Mouse (Mus musculus) embryonic facial prominence, embryonic 15.5 days (tissue): ENCODE measurements around the gene Dzank1. TPM values are rescaled to one million over a fixed set of nuclear protein-coding genes. Genes with fewer than 3 reads are reported as not detected.

Experiments used
- ATAC-seq: fragments of 200-750 bp; cut with Nextera tagmentation; 2 replicates; pipeline ENCODE4 v1.8.0; 2017; ENCODE audit warnings: low read depth, moderate TSS enrichment; ENCODE audit not compliant: insufficient number of reproducible peaks, low FRiP score, low TSS enrichment
- H3K27ac ChIP-seq: fragments of 300-500 bp; sonication (generic); replicated peaks from 2 replicates; pipeline ENCODE4 v1.5.1; 2015; ENCODE audit warnings: mild to moderate bottlenecking, inconsistent platforms
- H3K27me3 ChIP-seq: fragments of 300-500 bp; sonication (generic); 2 replicates; pipeline ENCODE4 v1.6.1; 2015; ENCODE audit warnings: inconsistent platforms
- H3K36me3 ChIP-seq: fragments of 300-500 bp; sonication (generic); 2 replicates; pipeline ENCODE4 v1.6.1; 2015; ENCODE audit warnings: mild to moderate bottlenecking, inconsistent platforms
- H3K4me1 ChIP-seq: fragments of 300-500 bp; sonication (generic); 2 replicates; pipeline ENCODE4 v1.6.1; 2015; ENCODE audit warnings: inconsistent platforms
- H3K4me2 ChIP-seq: fragments of 300-500 bp; sonication (generic); replicated peaks from 2 replicates; pipeline ENCODE4 v1.6.1; 2015; ENCODE audit warnings: mild to moderate bottlenecking, inconsistent platforms
- H3K4me3 ChIP-seq: fragments of 300-500 bp; sonication (generic); replicated peaks from 2 replicates; pipeline ENCODE4 v1.5.1; 2015; ENCODE audit warnings: mild to moderate bottlenecking, inconsistent platforms
- H3K9ac ChIP-seq: fragments of 300-500 bp; sonication (generic); 2 replicates; pipeline ENCODE4 v1.6.1; 2015; ENCODE audit warnings: inconsistent platforms
- H3K9me3 ChIP-seq: fragments of 300-500 bp; sonication (generic); replicated peaks from 2 replicates; pipeline ENCODE4 v1.6.1; 2016; ENCODE audit warnings: inconsistent platforms
- WGBS: fragments of 180-500 bp; shearing (Covaris S2); methylation state at CpG from one replicate; pipeline ENCODE4 v1.1.7; 2015; 5-methylcytosine and 5-hydroxymethylcytosine counted together
- polyA plus RNA-seq: library from polyadenylated mRNA; unstranded; fragments of >200 nt; fragmentation: Nextera tagmentation; extraction: Ambion mirVana; gene quantifications from 2 replicates; pipeline ENCODE4 v1.2.1, GENCODE M21; 2015

The Dzank1 gene
- polyA plus RNA-seq, result 1.4 and 3.8 TPM in 2 replicates

GRCm38 (mm10) chr2:144526981-144527820 is at the start of gene Dzank1, which contains the start of gene Polr3f:
Dzank1 (minus strand) TSS chr2:144527414.
Polr3f (plus strand) TSS chr2:144527718.
- Histone ChIP-seq H3K9ac (peak within 1 kb of the TSS; percentile 86), H3K9me3 (no peaks in the 10 kb centered on the region), H3K27me3 (peaks cover 7% of the 10 kb centered on the region; the same call in 1 of the 2 replicates), H3K4me2 (peak within 1 kb of the TSS; percentile 90), H3K4me1 (peaks cover 14% of the 10 kb centered on the region; the same call in 1 of the 2 replicates), H3K27ac (peak within 1 kb of the TSS; percentile 93), H3K4me3 (peak within 1 kb of the TSS; percentile 72), H3K36me3 (peaks cover 8% of the 10 kb centered on the region)
- WGBS, result 1% methylated on average over 56 of the region's 56 CpGs
- ATAC-seq, result peak; percentile 96

GRCm38 (mm10) chr2:144555820-144556552 is 28.8 kb upstream of the Dzank1 start, which contains the start of gene Sec23b:
Sec23b (plus strand) TSS chr2:144556229.
- H3K9ac ChIP-seq, result peak within 1 kb of the TSS; percentile 75
- H3K4me3 ChIP-seq, result peak within 1 kb of the TSS; percentile 90
- ATAC-seq, result peak; percentile 96
- H3K27ac ChIP-seq, result peak within 1 kb of the TSS; percentile 98
- no peaks in the 10 kb centered on the region for H3K9me3 ChIP-seq
- WGBS, result under 1% methylated on average over 44 of the region's 44 CpGs
- H3K36me3 ChIP-seq, result peaks cover 12% of the 10 kb centered on the region; the same call in 1 of the 2 replicates
- H3K4me1 ChIP-seq, result peaks cover 9% of the 10 kb centered on the region
- H3K27me3 ChIP-seq, result no peaks in the 10 kb centered on the region
- peak within 1 kb of the TSS; percentile 56 for H3K4me2 ChIP-seq

DNA sequence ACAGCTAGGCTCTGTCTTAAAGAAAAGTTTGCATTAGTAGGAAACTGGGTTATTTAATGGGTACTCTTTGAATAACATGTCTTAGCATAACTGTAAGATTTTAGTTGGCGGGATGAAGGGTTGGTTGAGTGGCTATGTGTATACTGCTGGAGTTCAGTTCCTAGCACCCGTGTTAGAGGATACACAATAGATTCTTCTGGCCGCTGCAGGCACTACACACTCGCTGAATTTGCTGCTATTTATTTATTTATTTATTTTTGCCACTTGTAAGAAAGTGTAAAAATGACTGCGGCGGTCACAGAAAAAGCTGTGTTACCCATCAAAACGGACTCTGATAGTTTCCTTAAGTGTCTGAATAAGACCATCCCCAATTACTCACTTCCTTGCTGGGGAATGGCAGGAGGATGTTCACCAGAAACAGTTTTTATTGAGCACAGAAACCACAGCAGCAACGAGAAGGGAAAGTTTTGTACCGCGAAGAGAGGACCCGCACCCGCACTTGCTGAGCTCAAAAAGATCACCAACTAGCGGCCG is 28.1 kb upstream of the Dzank1 start:
- 2% methylated on average over 14 of the region's 14 CpGs for WGBS
- ATAC-seq, result no peak

GRCm38 (mm10) chr2:144553905-144554304 is 26.7 kb upstream of the Dzank1 start:
- H3K9me3 ChIP-seq, result no peaks in the 10 kb centered on the region
- no peaks in the 10 kb centered on the region for H3K27me3 ChIP-seq
- WGBS, result 84% methylated on average over 3 of the region's 3 CpGs
- H3K4me3 ChIP-seq, result no peak overlapping the region
- H3K36me3 ChIP-seq, result no peaks in the 10 kb centered on the region
- no peak overlapping the region for H3K4me2 ChIP-seq
- no peak overlapping the region for H3K9ac ChIP-seq
- no peak for ATAC-seq
- peaks cover 13% of the 10 kb centered on the region for H3K4me1 ChIP-seq
- H3K27ac ChIP-seq, result no peak overlapping the region

More for the DNA sequence above, 28.1 kb upstream of the Dzank1 start:
- Histone ChIP-seq H3K4me3 (peak overlapping the region; percentile 90), H3K27me3 (no peaks in the 10 kb centered on the region), H3K4me2 (peak overlapping the region; percentile 50), H3K9me3 (no peaks in the 10 kb centered on the region), H3K4me1 (peaks cover 9% of the 10 kb centered on the region), H3K36me3 (peaks cover 12% of the 10 kb centered on the region; the same call in 1 of the 2 replicates), H3K27ac (peak overlapping the region; percentile 98), H3K9ac (peak overlapping the region; percentile 63)

DNA sequence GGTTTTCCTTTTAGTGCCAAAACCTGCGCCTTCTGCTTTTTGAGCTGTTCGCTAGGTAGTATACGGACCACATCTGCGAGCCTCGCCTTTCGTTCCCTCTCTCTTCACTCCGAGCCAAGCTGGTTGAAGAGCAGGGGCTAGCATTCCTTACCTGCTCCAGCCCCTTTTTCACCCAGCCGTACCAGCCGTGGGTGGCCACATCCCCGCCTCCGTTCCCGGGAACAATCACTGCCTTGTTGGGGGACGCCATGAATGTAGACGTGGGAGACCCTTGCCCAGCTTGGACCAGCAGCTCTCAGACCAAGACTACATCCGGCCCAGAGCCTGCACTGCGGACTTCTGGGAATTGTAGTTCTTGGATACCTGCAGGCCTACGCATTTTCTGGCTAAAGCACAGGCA is 23.3 kb upstream of the Dzank1 start, which contains the start of gene Rbbp9:
TSS of gene Rbbp9 (minus strand) at position 341 of the 400 bp plus-strand sequence.
- under 1% methylated on average over 17 of the region's 17 CpGs for WGBS
- no peaks in the 10 kb centered on the region for H3K27me3 ChIP-seq
- H3K27ac ChIP-seq, result peak within 1 kb of the TSS; percentile 88
- ATAC-seq, result peak; percentile 89
- H3K4me3 ChIP-seq, result peak within 1 kb of the TSS; percentile 82
- peak within 1 kb of the TSS; percentile 51 for H3K4me2 ChIP-seq
- peaks cover 20% of the 10 kb centered on the region for H3K36me3 ChIP-seq
- H3K4me1 ChIP-seq, result peaks cover 6% of the 10 kb centered on the region; the same call in 1 of the 2 replicates
- peak within 1 kb of the TSS; percentile 70 for H3K9ac ChIP-seq
- H3K9me3 ChIP-seq, result no peaks in the 10 kb centered on the region

GRCm38 (mm10) chr2:144547559-144547958 is 20.3 kb upstream of the Dzank1 start:
- H3K4me3 ChIP-seq, result no peak overlapping the region
- no peaks in the 10 kb centered on the region for H3K9me3 ChIP-seq
- no peaks in the 10 kb centered on the region for H3K27me3 ChIP-seq
- WGBS, result 51% methylated on average over 4 of the region's 4 CpGs
- H3K4me1 ChIP-seq, result peaks cover 4% of the 10 kb centered on the region; the same call in 1 of the 2 replicates
- no peak overlapping the region for H3K27ac ChIP-seq
- ATAC-seq, result 0 out of 2 replicates have a peak, but pooled peaks have one; percentile 32
- H3K9ac ChIP-seq, result no peak overlapping the region
- H3K4me2 ChIP-seq, result no peak overlapping the region
- H3K36me3 ChIP-seq, result peaks cover 42% of the 10 kb centered on the region

DNA sequence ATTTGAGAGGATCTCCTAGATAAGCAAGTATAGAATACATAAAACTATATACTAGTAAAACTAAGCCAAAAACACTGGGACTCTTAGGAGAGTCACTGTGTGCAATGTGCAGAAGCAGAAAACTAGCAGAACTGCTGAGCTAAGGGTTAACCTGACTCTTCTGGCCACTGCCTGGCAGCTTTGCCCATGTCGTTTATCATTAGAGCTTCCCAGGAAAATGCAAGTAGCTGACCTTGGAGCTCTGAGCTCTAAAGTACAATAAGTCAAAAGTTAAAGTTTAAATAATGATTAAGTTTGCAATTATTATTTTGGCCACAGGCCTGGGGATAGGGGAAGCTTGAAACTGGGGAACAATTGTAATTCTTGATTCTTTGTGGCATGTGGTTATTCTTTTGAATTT is 18.3 kb upstream of the Dzank1 start:
- Histone ChIP-seq H3K9me3 (no peaks in the 10 kb centered on the region), H3K4me1 (peaks cover 4% of the 10 kb centered on the region; the same call in 1 of the 2 replicates), H3K36me3 (peaks cover 52% of the 10 kb centered on the region), H3K9ac (no peak overlapping the region), H3K4me3 (no peak overlapping the region), H3K4me2 (no peak overlapping the region), H3K27ac (no peak overlapping the region), H3K27me3 (no peaks in the 10 kb centered on the region)
- no peak for ATAC-seq
- 53% methylated on average over 1 of the region's 1 CpGs for WGBS

DNA sequence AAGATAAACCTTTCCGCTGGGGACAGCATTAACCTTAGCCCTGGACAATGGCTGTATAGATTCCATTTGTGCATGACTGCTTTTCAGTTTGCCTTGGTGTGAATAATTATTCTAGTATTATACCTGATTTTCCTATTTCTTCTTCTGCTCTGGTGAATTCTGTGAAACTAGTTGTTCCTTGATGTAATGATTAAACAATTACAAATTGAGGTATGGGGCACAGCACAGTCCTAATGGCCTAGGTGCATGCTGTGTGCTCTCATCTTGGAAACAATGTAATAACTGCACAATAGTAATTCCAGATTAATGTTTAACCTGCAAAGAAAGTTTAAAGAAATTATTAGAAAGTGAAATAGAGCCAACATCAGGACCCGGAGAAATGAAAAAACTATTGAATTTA is 17.8 kb upstream of the Dzank1 start:
- no peak overlapping the region for H3K9ac ChIP-seq
- 93% methylated on average over 2 of the region's 2 CpGs for WGBS
- peaks cover 56% of the 10 kb centered on the region for H3K36me3 ChIP-seq
- no peak overlapping the region for H3K27ac ChIP-seq
- H3K4me3 ChIP-seq, result no peak overlapping the region
- H3K27me3 ChIP-seq, result no peaks in the 10 kb centered on the region
- peaks cover 4% of the 10 kb centered on the region; the same call in 1 of the 2 replicates for H3K4me1 ChIP-seq
- ATAC-seq, result no peak
- H3K4me2 ChIP-seq, result no peak overlapping the region
- no peaks in the 10 kb centered on the region for H3K9me3 ChIP-seq

DNA sequence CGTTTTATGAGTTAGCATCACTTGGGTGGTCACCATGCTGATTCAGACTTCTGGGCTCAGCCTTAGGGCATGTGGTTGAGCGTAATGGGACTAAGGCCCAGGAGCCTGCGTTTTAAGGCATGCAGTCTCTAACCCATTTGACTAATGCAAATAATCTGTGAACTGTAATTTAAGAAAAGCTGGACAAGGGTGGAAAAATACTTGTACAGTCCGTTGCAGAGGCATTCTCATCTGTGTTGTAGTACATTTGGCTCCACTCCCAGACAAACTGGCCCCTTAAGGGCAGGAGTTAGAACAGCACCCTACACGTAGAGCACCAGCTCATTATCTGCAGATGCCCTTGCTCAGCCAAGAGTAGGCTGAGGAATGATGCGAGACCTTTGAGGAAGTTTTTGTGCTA is 17.4 kb upstream of the Dzank1 start:
- WGBS, result 68% methylated on average over 6 of the region's 6 CpGs
- H3K9ac ChIP-seq, result no peak overlapping the region
- no peaks in the 10 kb centered on the region for H3K9me3 ChIP-seq
- no peak overlapping the region for H3K4me3 ChIP-seq
- H3K4me2 ChIP-seq, result no peak overlapping the region
- H3K4me1 ChIP-seq, result peaks cover 4% of the 10 kb centered on the region; the same call in 1 of the 2 replicates
- ATAC-seq, result no peak
- H3K27me3 ChIP-seq, result no peaks in the 10 kb centered on the region
- peaks cover 60% of the 10 kb centered on the region for H3K36me3 ChIP-seq
- H3K27ac ChIP-seq, result no peak overlapping the region

GRCm38 (mm10) chr2:144543670-144544069 is 16.5 kb upstream of the Dzank1 start:
- ATAC-seq, result no peak
- Histone ChIP-seq H3K4me2 (no peak overlapping the region), H3K4me3 (no peak overlapping the region), H3K36me3 (peaks cover 70% of the 10 kb centered on the region), H3K9me3 (no peaks in the 10 kb centered on the region), H3K9ac (no peak overlapping the region), H3K27me3 (no peaks in the 10 kb centered on the region), H3K4me1 (no peaks in the 10 kb centered on the region), H3K27ac (no peak overlapping the region)
- 90% methylated on average over 6 of the region's 6 CpGs for WGBS

DNA sequence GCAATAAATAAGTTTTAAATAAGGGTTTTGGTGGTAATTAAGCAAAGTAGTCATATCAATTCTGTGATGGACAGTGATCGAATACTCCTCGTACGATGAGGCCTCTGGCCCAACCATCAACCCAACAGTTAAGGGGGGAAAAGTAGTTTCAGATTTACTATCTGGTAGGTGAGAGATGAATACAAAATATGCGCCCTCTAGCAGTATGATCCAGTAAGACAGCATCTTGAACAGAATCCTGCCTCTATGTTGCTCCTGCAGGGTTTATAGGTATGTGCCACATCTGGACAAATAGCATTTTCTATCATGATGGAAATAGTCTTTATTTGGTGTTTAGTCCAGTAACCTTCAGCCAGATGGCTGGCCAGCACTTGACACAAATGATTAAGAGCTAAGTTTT is 14.0 kb upstream of the Dzank1 start:
- 85% methylated on average over 4 of the region's 4 CpGs for WGBS
- Histone ChIP-seq H3K27me3 (no peaks in the 10 kb centered on the region), H3K9me3 (no peaks in the 10 kb centered on the region), H3K27ac (no peak overlapping the region), H3K4me2 (no peak overlapping the region), H3K9ac (no peak overlapping the region), H3K4me3 (no peak overlapping the region), H3K36me3 (peaks cover 76% of the 10 kb centered on the region), H3K4me1 (no peaks in the 10 kb centered on the region)
- no peak for ATAC-seq
